Mouse (Mus musculus) olfactory bulb, adult 2 months (tissue): ENCODE data around the gene Tdp1. TPM values are rescaled to one million over a fixed set of nuclear protein-coding genes. Genes with fewer than 3 reads are reported as not detected.

Experiments used
- H3K27ac ChIP-seq: fragments of 200-500 bp; 2 replicates; pipeline ENCODE4 v1.5.1; 2012; ENCODE audit warnings: low read depth, low read length; ENCODE audit not compliant: insufficient read depth
- H3K4me1 ChIP-seq: fragments of 200-500 bp; 2 replicates; pipeline ENCODE4 v1.6.1; 2012; ENCODE audit warnings: low read length; ENCODE audit not compliant: control insufficient read depth, insufficient read depth
- H3K4me3 ChIP-seq: fragments of 200-500 bp; 2 replicates; pipeline ENCODE4 v1.5.1; 2012; ENCODE audit warnings: mild to moderate bottlenecking, low read depth, low read length, moderate library complexity; ENCODE audit not compliant: insufficient read depth
- CTCF ChIP-seq: fragments of 200-500 bp; IDR thresholded peaks from 2 replicates; pipeline ENCODE4 v1.5.1; 2012; ENCODE audit warnings: low read depth, mild to moderate bottlenecking, low read length, moderate library complexity; ENCODE audit not compliant: insufficient read depth
- POLR2A ChIP-seq: fragments of 200-500 bp; IDR thresholded peaks from 2 replicates; pipeline ENCODE4 v1.6.1; 2012; ENCODE audit warnings: mild to moderate bottlenecking, low read depth, low read length, moderate library complexity; ENCODE audit not compliant: insufficient read depth
- WGBS: fragments of 180-500 bp; shearing (Covaris S2); methylation state at CpG from one replicate; pipeline ENCODE4 v1.1.7; 2018; 5-methylcytosine and 5-hydroxymethylcytosine counted together
- polyA plus RNA-seq: library from polyadenylated mRNA; stranded (reverse); fragments of >200 nt; gene quantifications from 2 replicates; pipeline ENCODE4 v1.2.4, GENCODE M21; 2012; ENCODE audit warnings: low replicate concordance; ENCODE audit not compliant: missing spikeins, insufficient read depth, insufficient read length

Tdp1 gene
- polyA plus RNA-seq, 1 experiment, result not detected

DNA sequence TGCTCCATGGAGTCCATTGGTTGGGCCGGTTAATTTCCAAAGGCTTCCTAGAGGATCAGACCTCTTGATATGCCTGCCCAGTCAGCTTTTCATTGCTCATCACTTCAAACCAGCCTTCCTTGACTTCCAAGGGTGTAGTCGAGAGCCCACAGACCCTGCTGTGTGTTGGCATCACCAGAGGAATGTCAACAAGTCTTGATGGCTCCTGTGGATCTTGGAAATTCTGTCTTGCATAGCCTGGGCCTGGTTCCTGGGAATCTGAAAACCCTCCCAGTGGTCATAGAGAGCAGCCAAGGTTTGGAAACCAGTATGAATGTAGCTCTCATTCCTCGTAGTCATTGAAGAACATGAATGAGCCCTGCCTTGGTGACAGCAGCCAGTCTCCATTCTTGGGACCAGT lies 116.9 kb downstream of the Tdp1 start:
- no peak overlapping the region for H3K4me3 ChIP-seq
- WGBS, result 88% methylated on average over 3 of the region's 3 CpGs

DNA sequence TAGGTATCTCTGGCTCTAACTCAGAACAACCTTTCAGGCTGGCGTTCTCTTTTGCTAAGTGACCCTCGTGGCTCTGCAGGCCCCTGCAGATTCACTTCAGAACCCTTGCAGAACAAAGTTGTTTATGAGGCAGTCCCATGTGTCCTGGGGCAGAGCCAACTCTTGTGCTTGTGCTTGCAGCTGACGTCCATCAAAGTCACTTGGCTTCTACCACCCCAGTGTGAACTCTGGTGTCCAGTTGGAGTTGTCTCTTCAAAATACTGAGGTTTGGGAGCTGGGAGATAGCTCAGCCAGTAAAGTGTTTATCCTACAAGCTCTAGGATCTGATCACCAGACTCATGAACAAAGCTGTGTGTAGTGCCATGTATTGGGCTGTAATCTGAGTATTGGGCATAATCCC lies 117.6 kb downstream of the Tdp1 start:
- TF ChIP-seq POLR2A, result no peak
- no peak for TF ChIP-seq CTCF
- 80% methylated on average over 3 of the region's 3 CpGs for WGBS
- H3K27ac ChIP-seq, result no peak overlapping the region

More for the DNA sequence above, 116.9 kb downstream of the Tdp1 start:
- Histone ChIP-seq H3K27ac (no peak overlapping the region), H3K4me1 (peaks cover 11% of the 10 kb centered on the region)
- TF ChIP-seq CTCF, result no peak
- TF ChIP-seq POLR2A, result no peak

DNA sequence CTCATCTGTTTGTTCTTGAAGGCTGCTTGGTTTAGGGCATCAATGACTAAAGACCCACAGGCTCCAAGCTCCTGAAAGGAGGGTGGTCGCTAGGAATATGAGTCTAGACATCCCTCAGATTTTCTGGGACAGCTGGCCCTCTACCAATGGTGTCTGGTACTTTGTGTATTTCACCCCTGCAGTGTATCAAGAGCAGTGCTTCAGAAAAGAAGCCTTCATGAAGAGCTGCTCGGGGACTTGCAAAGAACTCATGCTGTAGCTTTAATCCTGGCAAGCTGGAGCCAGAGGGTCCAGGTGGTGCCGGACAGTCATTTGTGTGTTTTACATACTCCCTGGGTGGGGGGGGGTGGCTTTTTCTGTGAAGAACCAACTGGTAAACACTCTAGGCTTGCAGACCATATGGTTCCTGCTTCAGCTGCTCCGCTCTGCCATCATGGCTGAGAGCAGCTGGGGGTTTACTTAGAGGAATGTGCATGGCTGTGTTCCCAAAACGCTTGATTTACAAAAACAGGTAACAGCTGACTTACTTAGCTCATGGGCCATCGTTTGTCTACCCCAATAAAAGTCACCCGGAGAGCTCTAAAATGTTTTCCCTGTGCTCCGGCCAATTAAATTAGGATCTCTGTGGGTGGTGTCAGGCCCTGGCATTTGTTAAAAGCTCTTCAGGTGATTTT lies 118.7 kb downstream of the Tdp1 start:
- WGBS, result 50% methylated on average over 8 of the region's 8 CpGs
- TF ChIP-seq CTCF, result no peak
- TF ChIP-seq POLR2A, result no peak
- peaks cover 5% of the 10 kb centered on the region; the same call in 1 of the 2 replicates for H3K4me1 ChIP-seq
- no peak overlapping the region for H3K4me3 ChIP-seq
- H3K27ac ChIP-seq, result no peak overlapping the region

More for the DNA sequence above, 117.6 kb downstream of the Tdp1 start:
- H3K4me3 ChIP-seq, result no peak overlapping the region
- H3K4me1 ChIP-seq, result peaks cover 7% of the 10 kb centered on the region

Other genes with a start within 250 kb of the Tdp1 start
- gene Efcab11, start 78 bp upstream of the Tdp1 start, polyA plus RNA-seq, result not detected in 2 replicates
- not detected in 2 replicates for gene Kcnk13, start 80.0 kb downstream of the Tdp1 start, polyA plus RNA-seq
- 492 TPM in 1 of 2 replicates, not detected in the other for gene Psmc1, start 225.6 kb downstream of the Tdp1 start, polyA plus RNA-seq